Mouse (Mus musculus) hindbrain, embryonic 13.5 days (tissue): ENCODE data around the gene Arid1a. TPM values are rescaled to one million over a fixed set of nuclear protein-coding genes. Genes with fewer than 3 reads are reported as not detected.
A peak's percentile ranks its signal among the peaks of the same experiment; 100 is the strongest.

Source experiments
- ATAC-seq: fragments of 200-750 bp; cut with Nextera tagmentation; 2 replicates; pipeline ENCODE4 v1.8.0; 2017; ENCODE audit warnings: moderate TSS enrichment; ENCODE audit not compliant: low FRiP score
- H3K27ac ChIP-seq: fragments of 300-500 bp; sonication (generic); 2 replicates; pipeline ENCODE4 v1.5.1; 2015; ENCODE audit warnings: inconsistent platforms, mild to moderate bottlenecking, moderate library complexity
- H3K27me3 ChIP-seq: fragments of 300-500 bp; sonication (generic); 2 replicates; pipeline ENCODE4 v1.6.1; 2015; ENCODE audit warnings: mild to moderate bottlenecking, inconsistent platforms
- H3K36me3 ChIP-seq: fragments of 300-500 bp; sonication (generic); 2 replicates; pipeline ENCODE4 v1.6.1; 2015; ENCODE audit warnings: mild to moderate bottlenecking, inconsistent platforms
- H3K4me1 ChIP-seq: fragments of 300-500 bp; sonication (generic); replicated peaks from 2 replicates; pipeline ENCODE4 v1.6.1; 2015; ENCODE audit warnings: inconsistent platforms
- H3K4me2 ChIP-seq: fragments of 300-500 bp; sonication (generic); 2 replicates; pipeline ENCODE4 v1.6.1; 2015; ENCODE audit warnings: inconsistent platforms, mild to moderate bottlenecking, moderate library complexity
- H3K4me3 ChIP-seq: fragments of 300-500 bp; sonication (generic); 2 replicates; pipeline ENCODE4 v1.5.1; 2015; ENCODE audit warnings: mild to moderate bottlenecking, inconsistent platforms
- H3K9ac ChIP-seq: fragments of 300-500 bp; sonication (generic); 2 replicates; pipeline ENCODE4 v1.6.1; 2015; ENCODE audit warnings: mild to moderate bottlenecking, inconsistent platforms
- H3K9me3 ChIP-seq: fragments of 300-500 bp; sonication (generic); 2 replicates; pipeline ENCODE4 v1.6.1; 2016; ENCODE audit warnings: inconsistent platforms
- WGBS: fragments of 180-500 bp; shearing (Covaris S2); methylation state at CpG from one replicate; pipeline ENCODE4 v1.1.7; 2015; 5-methylcytosine and 5-hydroxymethylcytosine counted together
- microRNA-seq: library from miRNA; unstranded; fragments of <30 nt; microRNA quantifications from one replicate; pipeline ENCODE4, GENCODE M21; 2016
- polyA plus RNA-seq: library from polyadenylated mRNA; unstranded; fragments of >200 nt; fragmentation: Nextera tagmentation; extraction: Ambion mirVana; gene quantifications from 2 replicates; pipeline ENCODE4 v1.2.1, GENCODE M21; 2015

The Arid1a gene
- polyA plus RNA-seq, 1 experiment from 2014 or later: 35.6 TPM

DNA sequence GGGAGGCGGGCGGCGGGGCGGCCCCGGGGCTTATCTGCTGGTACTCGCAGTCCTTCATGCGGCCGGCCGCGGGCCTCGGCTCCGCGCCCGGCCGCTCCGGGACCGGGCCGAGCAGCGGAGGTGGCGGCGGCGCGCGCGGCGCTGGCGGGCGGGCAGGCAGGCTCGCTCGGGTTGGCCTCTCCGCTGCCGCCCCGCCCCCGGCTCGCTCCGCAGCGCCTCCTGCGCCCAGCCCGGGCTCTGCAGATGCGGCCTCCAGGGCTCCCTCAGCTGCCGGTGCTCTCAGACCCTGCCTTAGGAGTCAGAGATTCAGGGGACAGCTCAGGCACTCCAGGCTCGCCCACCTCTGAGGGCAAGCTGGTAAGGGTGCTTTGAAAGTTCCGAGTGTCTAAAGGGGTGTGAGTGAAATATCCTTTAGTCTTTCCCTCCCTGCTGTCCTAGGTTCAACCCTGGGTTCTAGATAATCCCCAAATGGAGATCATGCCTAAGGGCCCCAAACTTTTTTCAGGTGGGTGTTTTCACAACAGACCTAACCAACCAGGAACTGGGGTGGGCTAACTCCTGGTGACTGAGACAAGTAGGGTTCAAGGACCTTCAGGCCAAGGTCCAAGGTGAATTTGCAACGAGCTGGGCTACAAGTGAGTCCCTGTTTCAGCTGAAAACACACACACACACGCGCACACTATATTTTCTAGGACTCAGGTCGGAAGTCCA lies 123.1 kb downstream of the Arid1a start:
- Histone ChIP-seq H3K27ac (peak overlapping the region; percentile 88), H3K27me3 (no peaks in the 10 kb centered on the region), H3K4me3 (peak overlapping the region; percentile 81), H3K36me3 (no peaks in the 10 kb centered on the region), H3K4me1 (peaks cover 40% of the 10 kb centered on the region), H3K9me3 (no peaks in the 10 kb centered on the region), H3K9ac (peak overlapping the region; percentile 93), H3K4me2 (peak overlapping the region; percentile 95)
- ATAC-seq: peak; percentile 88
- 45% methylated on average over 8 of the region's 47 CpGs for WGBS

DNA sequence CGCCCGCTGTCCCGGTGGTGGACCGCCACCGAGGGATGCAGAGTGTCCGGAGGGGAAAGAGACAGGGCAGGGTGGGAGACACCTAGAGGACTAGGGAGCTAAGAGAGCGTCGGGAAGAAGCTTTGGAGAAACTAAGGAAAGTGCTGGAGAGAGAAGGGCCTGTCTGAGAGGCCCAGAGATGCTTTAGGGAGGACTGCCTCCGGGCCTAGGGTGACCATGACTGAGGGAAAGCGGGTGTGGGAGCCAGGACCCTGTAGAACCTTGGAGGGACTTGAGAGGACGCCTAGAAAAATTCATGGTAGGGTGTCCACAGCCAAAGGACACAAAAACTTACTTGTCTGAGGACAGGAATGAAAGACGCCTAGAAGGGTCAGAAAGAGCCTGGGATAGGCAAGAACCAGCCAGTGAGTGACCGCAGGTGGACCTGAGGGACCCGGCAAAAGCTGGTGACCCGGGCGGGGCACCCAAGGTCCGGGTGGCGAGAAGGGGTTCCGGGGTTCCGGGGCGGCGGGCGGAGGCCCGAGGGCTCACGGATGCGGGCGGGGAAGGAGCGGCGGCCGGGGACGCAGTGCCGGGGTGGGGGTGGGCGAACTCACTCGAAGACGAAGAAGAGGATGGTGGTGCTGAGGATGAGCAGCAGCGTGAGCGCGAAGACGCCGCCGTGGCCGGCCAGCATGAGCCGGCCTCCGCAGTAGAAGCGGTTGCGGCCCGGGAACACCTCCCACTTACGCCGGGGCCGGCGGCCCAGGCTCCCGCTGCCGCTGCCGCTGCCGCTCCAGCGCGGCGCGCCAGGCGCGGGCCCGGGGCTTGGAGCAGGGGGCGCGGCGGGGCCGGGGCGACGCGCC lies 123.9 kb downstream of the Arid1a start:
- Histone ChIP-seq H3K36me3 (no peaks in the 10 kb centered on the region), H3K27ac (peak overlapping the region; percentile 88), H3K9ac (peak overlapping the region; percentile 93), H3K4me2 (peak overlapping the region; percentile 95), H3K9me3 (no peaks in the 10 kb centered on the region), H3K4me3 (peak overlapping the region; percentile 81), H3K27me3 (no peaks in the 10 kb centered on the region), H3K4me1 (peaks cover 40% of the 10 kb centered on the region)
- peak; percentile 70 for ATAC-seq
- WGBS: 1% methylated on average over 40 of the region's 69 CpGs

DNA sequence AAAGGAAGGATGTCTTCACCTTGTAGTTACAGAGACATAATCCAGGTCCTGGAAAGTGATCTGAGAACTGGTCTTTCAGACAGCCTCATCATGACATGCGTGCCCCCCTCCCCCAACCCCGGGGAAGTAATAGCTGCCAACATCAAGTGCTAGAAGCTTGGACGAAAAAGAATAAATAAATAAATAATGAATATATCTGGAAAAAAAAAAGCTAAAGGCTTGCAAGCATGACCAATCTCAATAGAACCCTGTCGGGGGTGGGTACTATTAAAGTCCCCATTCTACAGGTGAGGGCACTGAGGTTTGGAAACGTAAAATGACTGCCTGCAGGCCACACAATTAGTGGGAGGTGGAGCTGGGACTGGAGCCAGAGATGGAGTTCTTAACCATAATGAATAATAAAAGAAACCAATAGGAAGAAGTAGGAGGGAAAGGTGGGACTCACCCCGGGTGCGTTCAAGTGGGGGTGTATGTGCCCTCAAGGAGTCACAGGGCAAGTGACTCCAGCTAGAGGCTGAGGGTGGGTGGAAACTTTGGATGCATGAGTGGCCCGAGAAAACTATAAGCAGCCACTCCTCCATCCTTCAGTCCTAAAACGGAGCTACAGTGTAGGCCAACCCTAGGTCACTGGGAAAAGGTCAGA lies 124.7 kb downstream of the Arid1a start:
- Histone ChIP-seq H3K4me2 (peak overlapping the region; percentile 95), H3K4me3 (peak overlapping the region; percentile 81), H3K36me3 (peaks cover 4% of the 10 kb centered on the region), H3K9ac (peak overlapping the region; percentile 93), H3K4me1 (peaks cover 40% of the 10 kb centered on the region), H3K9me3 (no peaks in the 10 kb centered on the region), H3K27me3 (no peaks in the 10 kb centered on the region), H3K27ac (no peak overlapping the region)
- WGBS: 39% methylated on average over 9 of the region's 9 CpGs
- no peak for ATAC-seq

DNA sequence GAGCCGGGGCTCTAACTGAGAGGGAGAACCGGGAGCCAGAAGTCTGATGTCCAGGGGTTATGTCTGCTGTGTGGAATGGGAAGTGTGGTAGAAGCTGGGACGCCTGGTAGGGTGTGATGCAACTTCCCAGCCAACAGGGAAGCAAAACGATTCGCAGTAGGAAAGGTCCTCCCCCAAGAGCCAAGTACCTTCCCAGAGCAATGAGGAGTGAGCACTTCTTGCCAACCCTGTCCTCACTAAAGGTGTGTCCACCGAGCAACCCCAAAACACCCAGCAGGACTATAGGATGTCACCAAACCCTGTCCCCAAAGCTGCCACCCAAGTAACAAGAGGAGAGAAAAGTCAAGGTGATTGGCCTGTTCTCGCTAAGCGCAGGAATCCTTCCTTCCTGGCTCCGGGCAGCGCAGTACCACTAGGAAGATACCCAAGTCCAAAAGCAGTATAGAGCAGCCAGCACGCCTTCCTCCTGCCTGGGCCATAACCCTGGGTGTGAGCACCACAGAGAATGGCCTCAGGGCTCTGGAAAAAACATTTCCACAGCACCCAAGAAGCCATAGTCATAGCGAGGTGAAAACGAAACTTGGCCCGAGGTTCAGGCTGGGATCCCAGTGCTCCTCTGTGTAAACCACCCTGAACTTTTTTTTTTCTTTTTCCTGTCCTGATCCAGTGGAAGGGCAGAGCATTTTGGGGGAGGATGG lies 125.3 kb downstream of the Arid1a start:
- H3K9ac ChIP-seq: peak overlapping the region; percentile 93; the same call in 1 of the 2 replicates
- H3K4me1 ChIP-seq: peaks cover 40% of the 10 kb centered on the region
- WGBS: 88% methylated on average over 14 of the region's 14 CpGs
- H3K4me2 ChIP-seq: peak overlapping the region; percentile 95
- H3K4me3 ChIP-seq: peak overlapping the region; percentile 81; the same call in 1 of the 2 replicates
- H3K9me3 ChIP-seq: no peaks in the 10 kb centered on the region
- no peaks in the 10 kb centered on the region for H3K27me3 ChIP-seq
- peaks cover 11% of the 10 kb centered on the region for H3K36me3 ChIP-seq
- ATAC-seq: no peak
- H3K27ac ChIP-seq: no peak overlapping the region

DNA sequence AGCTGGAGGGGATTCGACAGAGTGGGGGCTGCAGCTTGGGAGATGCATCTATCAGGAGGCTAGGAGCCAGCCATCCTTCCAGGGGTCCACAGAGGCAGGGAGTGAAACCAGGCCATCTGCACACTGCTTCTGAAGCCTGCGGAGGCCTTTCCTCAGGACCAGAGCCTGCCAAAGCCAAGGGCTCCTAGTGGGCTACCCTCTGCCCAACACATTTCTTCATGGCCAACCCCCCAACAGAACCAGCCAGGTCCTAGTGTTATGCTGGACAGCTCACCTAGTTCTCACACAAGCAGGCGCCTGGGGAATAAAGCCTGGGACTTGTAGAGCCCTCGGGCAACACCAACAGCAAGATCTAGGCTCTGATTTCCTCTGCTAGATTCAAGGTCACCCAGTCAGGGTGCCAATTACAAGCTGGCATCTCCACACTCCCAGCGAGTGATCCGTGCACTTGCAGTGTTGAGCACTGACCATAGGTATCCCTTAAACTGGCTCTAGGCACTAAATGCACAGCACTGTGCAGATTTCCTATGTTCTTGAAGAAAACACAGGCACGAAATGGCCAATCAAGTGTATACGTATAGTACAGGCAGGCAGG lies 126.1 kb downstream of the Arid1a start:
- H3K36me3 ChIP-seq: peaks cover 19% of the 10 kb centered on the region
- 90% methylated on average over 8 of the region's 8 CpGs for WGBS
- no peak overlapping the region for H3K27ac ChIP-seq
- ATAC-seq: no peak
- H3K4me2 ChIP-seq: no peak overlapping the region
- peak overlapping the region; percentile 29; the same call in 1 of the 2 replicates for H3K9ac ChIP-seq
- peaks cover 40% of the 10 kb centered on the region for H3K4me1 ChIP-seq
- H3K4me3 ChIP-seq: no peak overlapping the region
- H3K27me3 ChIP-seq: no peaks in the 10 kb centered on the region
- no peaks in the 10 kb centered on the region for H3K9me3 ChIP-seq

DNA sequence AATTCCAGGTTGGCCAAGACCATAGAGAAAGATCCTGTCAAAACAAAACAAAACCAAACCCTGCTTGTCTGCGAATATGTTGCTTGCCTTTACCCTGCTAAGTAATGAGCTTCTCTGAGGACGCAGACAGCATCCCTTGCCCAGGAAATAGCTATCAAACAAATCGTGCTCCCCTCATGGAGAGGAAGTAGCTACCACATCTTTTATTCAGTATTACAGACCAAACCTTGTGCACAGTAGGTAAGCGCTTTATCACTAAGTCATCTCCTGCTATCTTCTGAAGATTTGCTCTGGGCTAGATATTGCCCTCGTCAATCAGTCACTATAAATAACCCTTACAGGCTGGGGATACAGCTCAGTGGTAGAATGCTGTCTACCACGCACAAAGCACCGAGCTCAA lies 127.4 kb downstream of the Arid1a start:
- no peak overlapping the region for H3K9ac ChIP-seq
- no peaks in the 10 kb centered on the region for H3K27me3 ChIP-seq
- no peak overlapping the region for H3K27ac ChIP-seq
- H3K36me3 ChIP-seq: peaks cover 31% of the 10 kb centered on the region
- no peak for ATAC-seq
- no peaks in the 10 kb centered on the region for H3K9me3 ChIP-seq
- peaks cover 40% of the 10 kb centered on the region for H3K4me1 ChIP-seq
- H3K4me2 ChIP-seq: no peak overlapping the region
- WGBS: 78% methylated on average over 7 of the region's 7 CpGs
- H3K4me3 ChIP-seq: no peak overlapping the region

Small RNAs within 50 kb of the gene (microRNA-seq; reads per million reads assigned to microRNA genes)
- gene Mir7227: not detected

Other genes starting within 250 kb of the Arid1a start
- gene Kdf1, start 237.8 kb downstream of the Arid1a start, polyA plus RNA-seq: 0.30 and 0.39 TPM in 2 replicates
- 256 and 265 TPM in 2 replicates for gene Nudc, start 210.8 kb downstream of the Arid1a start, polyA plus RNA-seq
- gene Nr0b2, start 203.4 kb downstream of the Arid1a start, polyA plus RNA-seq: not detected in 2 replicates
- 6.7 and 8.3 TPM in 2 replicates for gene Gpatch3, start 182.0 kb downstream of the Arid1a start, polyA plus RNA-seq
- 17.7 and 22.2 TPM in 2 replicates for gene Gpn2, start 172.4 kb downstream of the Arid1a start, polyA plus RNA-seq
- gene Sfn, start 154.6 kb downstream of the Arid1a start, polyA plus RNA-seq: 2.8 and 4.1 TPM in 2 replicates
- 3.4 and 4.4 TPM in 2 replicates for gene Zdhhc18, start 106.6 kb downstream of the Arid1a start, polyA plus RNA-seq
- 13.4 and 14.1 TPM in 2 replicates for gene Pigv, start 84.1 kb downstream of the Arid1a start, polyA plus RNA-seq
- 20.9 and 23.6 TPM in 2 replicates for gene Rps6ka1, start 131.0 kb upstream of the Arid1a start, polyA plus RNA-seq
- 1,402 and 1,435 TPM in 2 replicates for gene Hmgn2, start 211.9 kb upstream of the Arid1a start, polyA plus RNA-seq
- gene Dhdds, start 244.1 kb upstream of the Arid1a start, polyA plus RNA-seq: 43.4 and 44.0 TPM in 2 replicates